Mouse (Mus musculus) thymus, adult 2 months (tissue): ENCODE results near the gene Dnajc3.

Source experiments
- CTCF ChIP-seq: fragments of 200-500 bp; IDR thresholded peaks from 2 replicates; pipeline ENCODE4 v1.5.1; 2012; ENCODE audit warnings: mild to moderate bottlenecking, control low read depth, low read length, moderate library complexity, borderline replicate concordance; ENCODE audit not compliant: control insufficient read depth, poor library complexity, insufficient read depth; ENCODE audit errors: extremely low read depth
- POLR2A ChIP-seq: fragments of 200-500 bp; IDR thresholded peaks from 2 replicates; pipeline ENCODE4 v1.6.1; 2012; ENCODE audit warnings: mild to moderate bottlenecking, low read length, control low read depth, moderate library complexity; ENCODE audit not compliant: control insufficient read depth, poor library complexity, insufficient read depth; ENCODE audit errors: extremely low read depth

DNA sequence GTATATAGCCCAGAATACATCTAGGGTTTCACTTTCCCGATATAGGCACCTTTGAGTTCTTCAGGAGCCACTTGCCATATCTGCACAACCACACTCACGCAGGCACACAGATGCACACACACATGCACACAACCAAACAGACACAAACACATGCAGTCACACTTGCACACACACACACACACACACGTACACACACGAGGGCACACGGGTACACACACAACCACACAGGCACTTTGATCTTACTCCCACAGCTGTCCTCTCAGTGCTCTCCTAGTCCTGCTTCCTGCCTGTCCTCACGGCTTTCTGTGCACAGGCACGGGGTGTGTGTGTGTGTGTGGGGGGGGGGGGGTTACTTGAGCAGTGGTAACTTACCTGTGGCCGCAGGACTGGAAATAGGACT, 4.8 kb upstream of the Dnajc3 start:
- TF ChIP-seq POLR2A = no peak
- TF ChIP-seq CTCF = no peak
